Mouse (Mus musculus) heart, postnatal 0 days (tissue): ENCODE data around the gene Mapk7.

Experiments used
- CTCF ChIP-seq: IDR thresholded peaks from 2 replicates; pipeline ENCODE4 v1.5.1; 2016; ENCODE audit warnings: antibody characterized with exemption, control low read depth, low read depth
- EP300 ChIP-seq: IDR thresholded peaks from 2 replicates; pipeline ENCODE4 v1.6.1; 2016; ENCODE audit warnings: antibody characterized with exemption, low read depth

GRCm38 (mm10) chr11:61541106-61541505 lies 46.9 kb upstream of the Mapk7 start:
- no peak for TF ChIP-seq CTCF
- TF ChIP-seq EP300: no peak
